Mouse (Mus musculus) layer of hippocampus, adult 9-11 months (tissue): Measurements from ENCODE around the gene Rnf216.
A peak's percentile ranks its signal among the peaks of the same experiment; 100 is the strongest.
"Not testable (repeated sequence)": the region's sequence is repeated elsewhere in the genome, so short reads cannot be mapped to it uniquely, and the experiment has no call there.

Experiments used
- DNase-seq: peaks from one replicate; pipeline ENCODE4 v3.0.0; 2022

Rnf216 gene

GRCm38 (mm10) chr5:143112281-143113246 is at the start of gene Rnf216:
Gene Rnf216, minus strand, starts transcription at chr5:143112994.
- peak; percentile 95 for DNase-seq

- DNase-seq: no peak
Observed at GRCm38 (mm10) chr5:143155534-143155933, 42.7 kb upstream of the Rnf216 start.

GRCm38 (mm10) chr5:143153756-143154155 is 41.0 kb upstream of the Rnf216 start:
- no peak for DNase-seq

GRCm38 (mm10) chr5:143150044-143150443 is 37.2 kb upstream of the Rnf216 start:
- DNase-seq: no peak

GRCm38 (mm10) chr5:143149536-143149935 is 36.7 kb upstream of the Rnf216 start:
- no peak for DNase-seq

GRCm38 (mm10) chr5:143148661-143149060 is 35.9 kb upstream of the Rnf216 start:
- DNase-seq: no peak

GRCm38 (mm10) chr5:143147481-143147880 is 34.7 kb upstream of the Rnf216 start, which contains the start of gene Olfr718-ps1:
Gene Olfr718-ps1, minus strand, starts transcription at chr5:143147581.
- DNase-seq: no peak

- no peak for DNase-seq
Observed at GRCm38 (mm10) chr5:143137580-143137979, 24.8 kb upstream of the Rnf216 start.

- no peak for DNase-seq
Observed at GRCm38 (mm10) chr5:143135042-143135441, 22.2 kb upstream of the Rnf216 start.

GRCm38 (mm10) chr5:143134216-143135010 is 21.6 kb upstream of the Rnf216 start:
- not testable (repeated sequence) for DNase-seq

GRCm38 (mm10) chr5:143132935-143133514 is 20.2 kb upstream of the Rnf216 start:
- no peak for DNase-seq

GRCm38 (mm10) chr5:143130342-143130741 is 17.5 kb upstream of the Rnf216 start:
- DNase-seq: no peak

GRCm38 (mm10) chr5:143129101-143129500 is 16.3 kb upstream of the Rnf216 start:
- DNase-seq: no peak

GRCm38 (mm10) chr5:143127837-143128236 is 15.0 kb upstream of the Rnf216 start:
- DNase-seq: peak; percentile 39

GRCm38 (mm10) chr5:143126908-143127307 is 14.1 kb upstream of the Rnf216 start:
- no peak for DNase-seq

GRCm38 (mm10) chr5:143126089-143126488 is 13.3 kb upstream of the Rnf216 start:
- DNase-seq: no peak

GRCm38 (mm10) chr5:143125601-143126000 is 12.8 kb upstream of the Rnf216 start:
- DNase-seq: peak; percentile 44

GRCm38 (mm10) chr5:143124805-143125378 is 12.1 kb upstream of the Rnf216 start:
- no peak for DNase-seq

- no peak for DNase-seq
Observed at GRCm38 (mm10) chr5:143122673-143123072, 9.9 kb upstream of the Rnf216 start.

GRCm38 (mm10) chr5:143122125-143122524 is 9.3 kb upstream of the Rnf216 start:
- no peak for DNase-seq

- DNase-seq: no peak
Observed at GRCm38 (mm10) chr5:143106842-143107241, 6.0 kb downstream of the Rnf216 start.

- no peak for DNase-seq
Observed at GRCm38 (mm10) chr5:143103231-143103630, 9.6 kb downstream of the Rnf216 start.

GRCm38 (mm10) chr5:143101626-143102025 is 11.2 kb downstream of the Rnf216 start:
- no peak for DNase-seq
